Mouse (Mus musculus) cerebellum, adult 2 months (tissue): ENCODE data around the gene Prg3.

Experiments used
- CTCF ChIP-seq: fragments of 200-500 bp; IDR thresholded peaks from 2 replicates; pipeline ENCODE4 v1.5.1; 2011; ENCODE audit warnings: low read depth, mild to moderate bottlenecking, control low read depth, low read length, moderate library complexity, borderline replicate concordance; ENCODE audit not compliant: insufficient read depth
- POLR2A ChIP-seq: fragments of 200-500 bp; IDR thresholded peaks from 2 replicates; pipeline ENCODE4 v1.6.1; 2011; ENCODE audit warnings: low read length, control low read depth, borderline replicate concordance; ENCODE audit not compliant: insufficient read depth

DNA sequence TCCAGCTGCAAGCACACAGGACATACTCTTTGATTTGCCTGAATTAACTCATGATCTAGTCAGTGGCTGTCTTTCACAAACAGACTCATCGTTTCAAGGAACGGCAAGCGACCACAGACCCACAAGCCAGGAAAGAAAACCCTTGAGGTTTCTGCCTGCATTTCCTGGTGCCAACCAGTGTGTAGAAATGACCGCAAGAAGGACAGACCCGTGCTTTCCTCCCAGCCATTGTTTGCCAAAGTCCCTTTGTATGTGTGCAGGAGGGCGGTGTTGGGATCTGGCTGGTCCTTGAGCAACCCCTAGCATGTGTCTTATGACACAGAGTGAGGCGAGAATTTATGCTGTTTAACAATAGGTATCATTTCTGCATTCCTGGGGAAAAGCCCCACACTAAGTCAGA lies 46.2 kb downstream of the Prg3 start:
- TF ChIP-seq CTCF: no peak
- no peak for TF ChIP-seq POLR2A
